In the genomic region with DNA sequence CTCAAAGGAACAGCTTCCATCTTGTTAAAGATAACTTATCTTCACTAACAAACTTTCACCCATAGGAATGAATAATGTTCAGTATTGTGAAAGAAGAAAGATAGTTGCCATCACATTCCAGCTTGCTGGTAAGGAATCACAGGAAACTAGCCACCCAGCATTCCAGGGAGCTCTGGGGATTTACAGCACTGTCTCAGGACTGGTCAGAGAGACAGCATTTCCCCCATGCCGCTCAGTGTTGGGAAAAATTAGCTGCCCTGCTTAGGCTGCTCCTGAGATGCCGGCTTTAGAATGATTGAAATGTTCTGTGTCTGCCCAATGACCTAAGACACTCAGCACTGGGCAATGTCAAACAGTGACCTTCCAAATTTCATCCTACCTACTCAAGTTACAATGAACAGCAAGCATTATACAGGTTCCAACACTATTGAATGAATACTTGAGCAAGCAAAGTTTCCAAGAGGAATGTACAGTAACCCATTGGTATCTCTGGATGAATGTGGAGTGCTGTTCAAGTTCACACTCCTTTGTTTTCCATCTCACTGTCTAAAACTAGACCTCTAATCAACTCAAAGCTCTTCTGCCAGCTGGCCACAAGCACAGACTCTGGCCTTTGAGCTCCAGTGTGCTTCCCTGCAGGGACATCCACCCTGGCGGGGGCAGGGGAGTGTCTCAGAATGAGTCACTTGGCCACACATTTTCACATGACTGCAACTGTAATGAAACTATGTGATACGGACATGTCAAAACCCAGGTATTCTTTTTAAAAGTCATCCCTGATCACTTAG, we compare ENCODE assay signal across 8 mouse cellular contexts. TPM values are rescaled to one million over a fixed set of nuclear protein-coding genes. Genes with fewer than 3 reads are reported as not detected.
DNase-seq lines count a peak whose midpoint lies in the region; ATAC-seq and TF ChIP-seq lines count a peak whose summit lies in the region.

No protein-coding gene starts in this region.

- peak; percentile 35 for DNase-seq in embryo, embryonic 10 days (ENCODE audit: low spot score)
- DNase-seq in embryo, embryonic 10.5 days (ENCODE audit: low spot score), result no peak
- peak; percentile 2 for DNase-seq in A20 (ENCODE audit: low read depth, low spot score)
- DNase-seq in gastrocnemius, adult 2 months, result peak; percentile 62
- DNase-seq in heart, postnatal 14 days, result peak; percentile 33 to 65
- no peak for DNase-seq in limb, embryonic 10.5 days (ENCODE audit: low spot score)
- no peak for DNase-seq in hindbrain, embryonic 14.5 days (ENCODE audit: low spot score)

- H3K4me1 ChIP-seq in limb, embryonic 10.5 days, result no peaks in the 10 kb centered on the region
- H3K4me1 ChIP-seq in hindbrain, embryonic 13.5 days (replicated peaks), result no peaks in the 10 kb centered on the region
- H3K4me1 ChIP-seq in hindbrain, embryonic 14.5 days (replicated peaks; ENCODE audit: control insufficient read depth, insufficient read depth, low read length), result no peaks in the 10 kb centered on the region

- H3K27ac ChIP-seq in gastrocnemius, adult 2 months, result no peak overlapping the region
- no peak overlapping the region for H3K27ac ChIP-seq in limb, embryonic 10.5 days
- no peak overlapping the region for H3K27ac ChIP-seq in hindbrain, embryonic 13.5 days
- H3K27ac ChIP-seq in hindbrain, embryonic 14.5 days, result no peak overlapping the region

- 63% methylated on average over 4 of the region's 4 CpGs for WGBS in limb, embryonic 10.5 days
- WGBS in hindbrain, embryonic 13.5 days, result 79% methylated on average over 4 of the region's 4 CpGs
- 80% methylated on average over 4 of the region's 4 CpGs for WGBS in hindbrain, embryonic 14.5 days

- no peak overlapping the region for H3K4me2 ChIP-seq in hindbrain, embryonic 13.5 days
- H3K4me2 ChIP-seq in hindbrain, embryonic 14.5 days (replicated peaks), result no peak overlapping the region

- no peaks in the 10 kb centered on the region for H3K9me3 ChIP-seq in limb, embryonic 10.5 days (replicated peaks)
- no peaks in the 10 kb centered on the region for H3K9me3 ChIP-seq in hindbrain, embryonic 13.5 days
- no peaks in the 10 kb centered on the region for H3K9me3 ChIP-seq in hindbrain, embryonic 14.5 days (ENCODE audit: control insufficient read depth, low read length)

- no peak overlapping the region for H3K9ac ChIP-seq in hindbrain, embryonic 13.5 days
- no peak overlapping the region for H3K9ac ChIP-seq in hindbrain, embryonic 14.5 days

- ATAC-seq in hindbrain, embryonic 13.5 days (ENCODE audit: low FRiP score), result no peak
- ATAC-seq in hindbrain, embryonic 14.5 days (ENCODE audit: low FRiP score), result no peak

- TF ChIP-seq CTCF in gastrocnemius, adult 2 months (IDR thresholded peaks at IDR 0.05), result no peak

- intact Hi-C loops in gastrocnemius, adult 2 months (cut with DNase I), result no loop called here
- intact Hi-C loops in heart, postnatal 14 days (cut with DNase I), result no loop called here

- no peaks in the 10 kb centered on the region for H3K27me3 ChIP-seq in limb, embryonic 10.5 days (ENCODE audit: low read depth, poor library complexity, severe bottlenecking)
- H3K27me3 ChIP-seq in hindbrain, embryonic 13.5 days, result no peaks in the 10 kb centered on the region
- no peaks in the 10 kb centered on the region for H3K27me3 ChIP-seq in hindbrain, embryonic 14.5 days (ENCODE audit: control insufficient read depth, insufficient read depth, low read length)

- no peak overlapping the region for H3K4me3 ChIP-seq in gastrocnemius, adult 2 months
- H3K4me3 ChIP-seq in limb, embryonic 10.5 days, result no peak overlapping the region
- no peak overlapping the region for H3K4me3 ChIP-seq in hindbrain, embryonic 13.5 days
- no peak overlapping the region for H3K4me3 ChIP-seq in hindbrain, embryonic 14.5 days (replicated peaks; ENCODE audit: low read length)

- H3K36me3 ChIP-seq in limb, embryonic 10.5 days, result no peaks in the 10 kb centered on the region; the same call in 1 of the 2 replicates
- H3K36me3 ChIP-seq in hindbrain, embryonic 13.5 days, result no peaks in the 10 kb centered on the region
- no peaks in the 10 kb centered on the region for H3K36me3 ChIP-seq in hindbrain, embryonic 14.5 days (replicated peaks; ENCODE audit: control insufficient read depth, insufficient read depth)

RNA-seq across cellular contexts. Expression of a gene that starts 38.0 kb away (rescaled TPM):
- total RNA-seq in gastrocnemius, adult 2 months (2021), result 10 to 100 TPM in 1 of 2 experiments, 1 to 10 TPM in 1; 4.5 to 16.4 TPM
- 1 to 10 TPM; 2.0 to 3.2 TPM for total RNA-seq in heart, postnatal 14 days (2021)
- polyA plus RNA-seq in limb, embryonic 10.5 days (2016; fragmentation: Nextera tagmentation; extraction: Ambion mirVana), result 4.8 and 12.4 TPM in 2 replicates
- polyA plus RNA-seq in hindbrain, embryonic 13.5 days (2015; fragmentation: Nextera tagmentation; extraction: Ambion mirVana), result 6.8 and 12.6 TPM in 2 replicates
- polyA plus RNA-seq in hindbrain, embryonic 14.5 days (2014; fragmentation: Nextera tagmentation; extraction: Ambion mirVana), result 9.8 and 11.8 TPM in 2 replicates

Comparison
In these comparisons a context has a peak if more than half of its experiments do, and no peak if none do; other contexts are left out.
1. DNase-seq: peak in embryo, embryonic 10 days (single experiment), A20 (single experiment), gastrocnemius, adult 2 months (single experiment) and heart, postnatal 14 days (2 of 2); none in embryo, embryonic 10.5 days (single experiment), limb, embryonic 10.5 days (single experiment) and hindbrain, embryonic 14.5 days (single experiment).